Mouse (Mus musculus) right cerebral cortex, postnatal 4 days (tissue): Measurements from ENCODE around the gene Mrpl4.
"Not testable (repeated sequence)": the region's sequence is repeated elsewhere in the genome, so short reads cannot be mapped to it uniquely, and the experiment has no call there.

ENCODE experiments used
- DNase-seq: peaks from one replicate; pipeline ENCODE4 v3.0.0-alpha.2; 2022

Mrpl4 gene

DNA sequence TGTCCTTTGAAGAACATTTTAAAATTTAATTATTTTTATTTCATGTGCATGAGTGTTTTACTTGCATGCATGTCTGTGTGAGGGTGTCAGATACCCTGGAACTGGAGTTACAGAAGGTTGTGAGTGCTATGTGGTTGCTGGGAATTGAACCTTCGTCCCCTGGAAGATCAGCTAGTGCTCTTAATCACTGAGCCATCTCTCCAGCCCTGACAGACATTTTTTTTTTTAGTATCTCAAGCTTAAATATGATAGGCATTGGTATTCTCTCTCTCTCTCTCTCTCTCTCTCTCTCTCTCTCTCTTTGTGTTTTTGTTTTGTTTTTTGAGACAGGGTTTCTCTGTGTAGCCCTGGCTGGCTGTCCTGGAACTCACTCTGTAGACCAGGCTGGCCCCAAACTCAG lies 42.2 kb downstream of the Mrpl4 start:
- DNase-seq = not testable (repeated sequence)

DNA sequence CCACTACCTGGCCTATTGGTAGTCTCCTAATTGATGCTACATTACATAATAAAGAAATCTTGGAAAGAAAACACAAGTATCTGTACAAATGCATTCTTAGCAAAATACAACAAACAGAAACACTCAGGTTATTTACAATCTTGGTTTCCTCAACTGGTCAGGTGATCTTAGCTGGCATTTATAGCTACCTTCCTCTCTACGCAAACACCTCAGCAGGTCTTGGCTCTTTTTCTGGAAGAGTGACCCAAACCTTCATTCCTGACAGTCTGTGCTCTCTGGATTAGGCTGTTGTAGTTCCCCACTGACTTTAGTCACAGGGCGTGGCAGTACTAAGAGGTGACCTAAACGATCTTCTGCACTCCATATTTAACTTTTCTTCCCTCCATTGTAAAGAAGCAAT lies 42.7 kb downstream of the Mrpl4 start:
- no peak for DNase-seq

DNA sequence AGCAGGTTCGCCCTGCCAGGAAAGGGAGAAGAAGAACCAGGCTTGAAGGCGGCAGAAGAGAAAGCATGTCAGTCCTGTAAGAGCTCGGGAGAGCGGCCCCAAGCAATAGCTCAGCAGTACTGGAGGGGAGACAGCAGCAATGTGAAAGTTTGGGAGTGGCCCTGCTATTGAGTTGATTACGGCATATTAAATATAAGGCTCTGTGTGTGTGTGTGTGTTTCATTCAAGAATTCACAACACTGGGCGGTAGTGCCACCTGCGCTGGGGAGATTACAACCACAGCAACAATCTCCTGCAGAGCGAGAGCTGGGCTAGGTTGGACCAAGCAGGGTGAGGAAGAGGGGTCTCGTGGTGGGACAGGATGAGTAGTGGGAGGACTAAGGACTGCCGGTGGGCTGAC lies 49.0 kb downstream of the Mrpl4 start:
- DNase-seq = no peak
